Mouse (Mus musculus) lung, adult 18-20 months (tissue): ENCODE data around the gene Psmb3.
A peak's percentile ranks its signal among the peaks of the same experiment; 100 is the strongest.
"Not testable (repeated sequence)": the region's sequence is repeated elsewhere in the genome, so short reads cannot be mapped to it uniquely, and the experiment has no call there.

Experiments used
- DNase-seq, 2 experiments: peaks; one replicate each; pipeline ENCODE4 v3.0.0; 2022; ENCODE audit warnings: mixed read lengths in 2 of 2

Gene Psmb3

GRCm38 (mm10) chr11:97718281-97718860, 15.2 kb downstream of the Psmb3 start:
- DNase-seq = peak in 1 of 2 experiments; percentile 38

GRCm38 (mm10) chr11:97719041-97719440, 15.8 kb downstream of the Psmb3 start:
- no peak for DNase-seq

DNA sequence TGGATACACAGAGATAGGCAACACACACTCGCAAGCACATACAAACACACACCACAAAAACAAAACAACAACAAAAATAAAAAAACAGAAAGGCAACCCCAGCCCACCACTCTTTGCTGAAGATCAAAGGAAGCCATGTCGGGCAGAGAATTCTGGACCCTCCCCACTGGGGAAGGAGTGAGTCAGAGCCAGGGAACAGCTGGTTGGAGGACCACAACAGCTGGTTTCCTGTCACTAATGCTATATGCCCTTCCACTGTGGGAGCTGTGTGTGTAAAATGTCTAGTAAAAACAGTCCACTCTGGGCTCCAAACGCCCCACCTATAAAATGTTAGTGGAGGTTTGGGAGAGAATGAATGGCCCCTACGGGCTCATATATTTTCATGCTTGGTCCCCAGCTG, 18.1 kb downstream of the Psmb3 start:
- DNase-seq = no peak

DNA sequence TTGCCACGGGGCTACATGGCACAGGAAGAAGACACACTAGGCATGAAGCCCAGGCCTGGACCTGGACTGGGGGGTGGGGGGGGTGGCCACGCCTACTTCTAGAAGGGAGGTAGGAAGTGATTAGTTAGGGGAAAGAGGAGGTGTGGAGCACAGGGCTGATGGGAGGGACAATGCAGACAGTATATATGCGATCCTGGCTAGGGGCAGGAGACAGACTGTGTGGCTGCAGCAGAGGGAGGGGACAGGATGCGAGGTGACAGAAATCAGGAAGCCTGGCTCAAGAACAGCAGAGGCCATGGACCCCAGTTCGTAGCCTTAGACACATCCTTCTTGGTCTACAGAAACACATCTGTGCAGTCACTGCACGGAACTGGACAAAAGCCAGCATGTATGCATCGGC, 20.5 kb downstream of the Psmb3 start:
- no peak for DNase-seq

- DNase-seq = peak; percentile 28 to 37
Measured at GRCm38 (mm10) chr11:97728311-97728710, 25.1 kb downstream of the Psmb3 start.

DNA sequence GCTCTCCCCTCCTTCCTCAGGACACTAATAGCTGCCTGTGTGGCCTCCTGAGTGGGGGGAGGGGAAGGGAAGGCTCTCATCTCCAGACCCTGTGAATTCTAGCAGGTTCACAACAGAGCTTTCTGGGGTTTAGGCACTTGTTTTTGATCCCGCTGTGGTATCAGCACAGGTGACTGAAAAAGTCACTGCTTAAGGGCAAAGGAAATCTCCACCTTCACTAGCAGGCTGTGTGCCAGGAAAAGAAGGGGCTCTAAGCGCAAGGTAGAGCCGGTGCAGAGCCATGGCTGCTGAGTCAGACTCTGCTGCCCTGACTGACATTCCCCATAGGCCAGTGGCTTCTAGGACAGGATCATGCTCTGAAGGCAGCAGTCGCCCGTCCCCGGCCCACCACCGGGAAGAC, 25.5 kb downstream of the Psmb3 start:
- no peak for DNase-seq

DNA sequence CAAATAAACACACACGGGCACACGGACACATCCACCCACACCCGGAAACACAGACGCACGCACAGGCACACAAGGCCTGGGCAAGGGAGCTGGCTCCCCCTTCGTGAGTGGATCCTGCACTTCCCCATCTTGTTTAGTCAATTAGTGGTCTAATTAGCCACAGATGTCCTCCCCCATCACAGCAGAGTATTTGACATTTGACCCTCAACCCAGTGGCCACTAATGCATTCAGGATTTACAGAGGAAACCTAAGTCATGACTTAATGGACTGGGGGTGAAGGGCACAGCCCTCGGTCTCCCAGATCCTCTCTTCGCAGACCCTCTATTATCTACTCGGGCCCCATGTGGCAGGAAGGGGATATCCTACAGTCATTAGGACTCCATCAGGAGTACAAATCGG, 30.5 kb downstream of the Psmb3 start:
- DNase-seq = no peak

GRCm38 (mm10) chr11:97734810-97735209, 31.6 kb downstream of the Psmb3 start:
- DNase-seq = not testable (repeated sequence)

DNA sequence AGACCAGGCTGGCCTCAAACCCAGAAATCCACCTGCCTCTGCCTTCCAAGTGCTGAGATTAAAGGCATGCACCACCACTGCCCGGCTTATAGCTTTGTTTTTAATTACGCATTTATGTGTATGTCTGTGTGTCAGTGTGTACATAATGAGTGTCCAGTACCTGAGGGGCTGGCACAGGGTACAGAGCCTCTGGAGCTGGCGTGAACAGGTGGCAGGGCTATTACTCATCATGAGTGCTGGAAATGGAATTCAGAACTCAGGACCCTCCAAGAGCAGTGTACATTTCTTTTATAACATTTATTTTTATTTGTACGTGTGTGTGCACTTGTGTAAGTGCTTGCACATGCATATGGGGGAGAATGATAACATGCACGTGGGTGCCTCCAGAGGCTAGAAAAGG, 33.4 kb downstream of the Psmb3 start:
- no peak for DNase-seq

- no peak for DNase-seq
Measured at GRCm38 (mm10) chr11:97737600-97737999, 34.4 kb downstream of the Psmb3 start.

DNA sequence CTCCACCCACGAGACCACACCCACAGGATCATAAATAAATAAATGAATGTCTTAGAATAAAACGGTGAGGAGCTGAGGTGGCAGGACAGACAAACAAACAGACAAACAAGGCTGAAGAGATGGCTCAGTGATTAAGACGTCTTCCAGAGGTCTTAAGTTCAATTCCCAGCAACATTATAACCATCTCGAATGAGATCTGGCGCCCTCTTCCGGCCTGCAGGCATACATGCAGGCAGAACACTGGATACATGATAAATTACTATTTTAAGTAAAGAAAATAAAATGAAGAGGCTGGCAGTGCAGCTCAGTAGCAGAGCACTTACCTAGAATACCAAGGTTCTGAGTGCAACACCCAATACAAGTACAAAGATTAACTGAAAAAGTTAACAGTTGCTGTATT, 35.5 kb downstream of the Psmb3 start:
- no peak for DNase-seq

DNA sequence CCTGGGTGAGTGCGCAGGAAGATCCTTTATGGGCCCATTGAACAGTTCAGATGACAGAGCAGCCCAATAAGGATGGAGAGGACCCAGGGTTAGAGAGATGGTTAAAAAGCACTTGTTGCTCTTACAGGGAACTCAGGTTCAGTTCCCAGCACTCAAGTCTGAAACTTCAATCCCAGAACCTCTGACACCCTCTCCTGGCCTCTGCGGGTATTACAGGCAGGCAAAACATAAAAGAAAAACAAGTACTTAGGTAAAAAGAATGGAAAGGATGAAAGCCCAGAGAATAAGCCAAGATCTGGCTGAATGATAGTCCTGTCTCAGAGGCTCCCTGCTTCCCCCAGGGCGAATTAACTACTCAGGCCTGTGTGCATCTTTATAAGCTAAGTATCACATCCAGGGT, 36.0 kb downstream of the Psmb3 start:
- no peak for DNase-seq

- peak; percentile 38 to 42 for DNase-seq
Measured at GRCm38 (mm10) chr11:97740190-97740589, 37.0 kb downstream of the Psmb3 start.

GRCm38 (mm10) chr11:97742157-97742556, 39.0 kb downstream of the Psmb3 start:
- no peak for DNase-seq

- no peak for DNase-seq
Measured at GRCm38 (mm10) chr11:97742591-97742990, 39.4 kb downstream of the Psmb3 start.

DNA sequence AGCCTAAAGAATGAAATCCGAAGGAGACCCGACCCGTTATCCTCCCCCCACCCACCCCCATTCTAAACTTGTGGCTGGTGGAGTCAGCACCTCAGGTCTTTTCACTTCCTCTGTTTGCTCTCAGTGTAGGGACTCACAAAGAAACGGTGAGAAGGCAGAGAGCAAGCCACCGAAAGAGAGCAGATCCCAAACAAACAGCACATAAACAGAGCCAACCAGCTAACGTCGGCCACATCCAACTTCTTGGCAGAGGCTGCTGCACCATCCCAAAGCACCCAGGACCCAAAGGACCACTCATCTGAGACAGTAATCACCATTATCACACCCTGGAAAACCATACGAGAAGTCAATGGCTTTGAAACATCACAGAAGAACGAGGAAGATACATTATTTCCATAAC, 40.2 kb downstream of the Psmb3 start:
- DNase-seq = no peak

DNA sequence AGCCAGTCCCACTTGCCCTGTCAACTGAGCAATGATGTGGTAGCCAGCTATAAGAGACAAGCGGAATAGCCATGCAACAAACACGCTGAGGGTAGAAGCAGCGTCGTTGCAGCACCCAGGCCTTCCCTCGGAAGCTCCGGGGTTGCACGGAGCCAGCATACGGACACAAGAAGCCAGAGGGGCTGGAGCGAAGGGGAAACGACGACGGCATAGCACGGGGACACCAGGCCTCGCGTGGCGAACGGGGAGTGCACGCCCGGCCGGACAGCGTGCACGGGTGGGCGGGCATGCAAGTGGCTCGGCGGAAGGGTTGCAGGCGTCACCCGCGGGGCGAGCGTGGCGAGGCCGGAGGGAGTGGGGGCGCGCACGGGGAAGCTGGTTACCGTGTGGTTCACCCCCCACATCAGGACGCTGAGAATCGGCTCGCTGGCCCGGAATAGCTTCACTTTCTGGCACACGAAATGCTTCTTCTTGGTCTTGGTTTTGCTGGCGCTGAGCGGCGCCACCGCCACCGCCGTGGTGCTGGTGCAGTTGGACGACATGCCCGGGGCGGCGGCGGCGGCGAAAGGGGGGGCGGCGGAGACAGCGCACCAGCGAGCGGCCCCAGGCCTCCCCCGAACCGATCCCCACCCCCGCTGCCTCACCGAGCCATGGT, 41.0 kb downstream of the Psmb3 start, which contains the start of gene Pip4k2b:
TSS of gene Pip4k2b (minus strand) at position 642 of the 655 bp plus-strand sequence.
- peak in 1 of 2 experiments; percentile 63 for DNase-seq

- peak; percentile 99 to 100 for DNase-seq
Measured at GRCm38 (mm10) chr11:97744718-97745330, 41.6 kb downstream of the Psmb3 start.

- DNase-seq = no peak
Measured at GRCm38 (mm10) chr11:97745331-97745721, 42.1 kb downstream of the Psmb3 start.

DNA sequence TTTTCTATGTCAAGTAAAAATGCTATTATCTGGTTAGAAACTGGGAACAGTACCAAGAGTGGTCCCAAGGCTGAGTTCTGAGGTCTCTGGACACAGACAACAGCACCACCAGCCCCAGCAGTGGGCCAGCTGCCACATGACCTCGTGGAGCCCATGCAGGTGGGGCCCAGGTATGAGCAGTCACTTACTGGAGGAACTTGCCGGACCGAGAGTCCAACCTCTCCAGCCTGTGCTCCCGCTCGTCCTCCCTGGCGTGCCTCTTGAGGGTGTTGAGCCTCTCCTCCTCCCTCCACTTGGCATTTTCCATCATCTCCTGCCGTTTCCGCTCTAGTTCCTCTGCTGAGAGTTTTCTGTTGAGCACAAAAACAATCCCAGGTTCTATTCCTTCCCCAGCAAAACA, 44.6 kb downstream of the Psmb3 start:
- DNase-seq = peak; percentile 46 to 57

- no peak for DNase-seq
Measured at GRCm38 (mm10) chr11:97748496-97748895, 45.3 kb downstream of the Psmb3 start.

GRCm38 (mm10) chr11:97753277-97753676, 50.1 kb downstream of the Psmb3 start:
- DNase-seq = no peak

DNA sequence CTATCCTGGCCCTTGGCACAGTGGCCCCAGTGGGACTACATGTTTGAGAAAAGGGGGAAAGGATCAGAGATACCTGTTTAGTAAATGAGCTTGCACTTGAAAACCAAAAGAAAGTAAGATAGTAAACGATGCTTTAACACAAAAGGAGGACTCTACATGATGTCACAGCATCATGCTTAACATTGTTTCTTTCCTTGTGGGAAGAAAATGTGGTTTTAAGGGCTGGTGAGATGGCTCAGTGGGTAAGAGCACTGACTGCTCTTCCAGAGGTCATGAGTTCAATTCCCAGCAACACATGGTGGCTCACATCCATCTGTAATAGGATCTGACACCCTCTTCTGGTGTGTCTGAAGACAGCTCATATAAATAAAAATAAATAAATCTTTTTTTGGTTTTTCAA, 54.9 kb downstream of the Psmb3 start:
- DNase-seq = no peak

GRCm38 (mm10) chr11:97758942-97759341, 55.7 kb downstream of the Psmb3 start:
- DNase-seq = no peak
